29 mouse cellular contexts compared by ENCODE assay signal in the genomic region with DNA sequence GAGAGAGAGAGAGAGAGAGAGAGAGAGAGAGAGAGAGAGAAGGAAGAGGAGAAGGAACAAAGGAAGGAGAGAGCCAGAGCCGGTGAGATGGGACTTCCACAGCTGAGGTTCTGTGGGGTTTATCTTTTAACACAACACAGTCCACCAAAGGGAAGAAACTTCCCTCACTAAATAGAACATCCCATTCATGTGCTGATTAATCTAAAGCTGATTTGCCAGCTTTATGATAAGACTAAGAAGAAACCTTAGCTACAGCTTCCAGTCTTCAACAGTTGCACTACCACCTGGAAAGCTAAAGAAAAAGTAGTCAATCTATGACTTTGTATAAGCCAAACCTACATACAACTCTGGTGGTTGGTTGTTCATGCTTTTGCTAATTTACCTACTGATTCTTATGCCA. TPM values are rescaled to one million over a fixed set of nuclear protein-coding genes. Genes with fewer than 3 reads are reported as not detected.
"Had no signal": no experiment of that assay in that cellular context is flagged by ENCODE, and none has a peak within 500 bp of the region (broad histone marks: within the 10 kb centered on the region; RNA-seq: fewer than 3 reads in every experiment).

No protein-coding gene starts in this region.

- H3K9me3 ChIP-seq: embryonic facial prominence, embryonic 10.5 days; embryonic facial prominence, embryonic 12.5 days; embryonic facial prominence, embryonic 13.5 days; embryonic facial prominence, embryonic 15.5 days; forebrain, embryonic 10.5 days; forebrain, embryonic 12.5 days; forebrain, embryonic 13.5 days; forebrain, embryonic 15.5 days had no signal

- H3K27me3 ChIP-seq: embryonic facial prominence, embryonic 12.5 days; embryonic facial prominence, embryonic 13.5 days; embryonic facial prominence, embryonic 15.5 days; forebrain, embryonic 12.5 days; forebrain, embryonic 13.5 days; forebrain, embryonic 15.5 days had no signal

- H3K9ac ChIP-seq: embryonic facial prominence, embryonic 12.5 days; embryonic facial prominence, embryonic 13.5 days; embryonic facial prominence, embryonic 15.5 days; forebrain, embryonic 12.5 days; forebrain, embryonic 13.5 days; forebrain, embryonic 15.5 days; forebrain, postnatal 0 days had no signal

- H3K4me1 ChIP-seq: embryonic facial prominence, embryonic 10.5 days; forebrain, embryonic 10.5 days; forebrain, embryonic 13.5 days had no signal

- H3K27ac ChIP-seq: embryonic facial prominence, embryonic 10.5 days; embryonic facial prominence, embryonic 12.5 days; embryonic facial prominence, embryonic 13.5 days; embryonic facial prominence, embryonic 15.5 days; forebrain, embryonic 10.5 days; forebrain, embryonic 12.5 days; forebrain, embryonic 13.5 days; forebrain, embryonic 15.5 days; gastrocnemius, adult 2 months; heart, adult 2 months had no signal

- DNase-seq: cerebellum, adult 8-10 months; cerebellum, adult 9-10 months; cerebellum, adult 9-11 months; cerebellum, postnatal 10 days; cerebellum, postnatal 14 days; cerebellum, postnatal 25 days; cerebellum, postnatal 36 days; embryo, embryonic 11 days; forebrain, postnatal 0 days; gastrocnemius, adult 2 months; gastrocnemius, postnatal 10 days; gastrocnemius, postnatal 14 days; gastrocnemius, postnatal 25 days; gastrocnemius, postnatal 36 days; heart, adult 2 months had no signal

- H3K36me3 ChIP-seq: embryonic facial prominence, embryonic 12.5 days; forebrain, embryonic 15.5 days had no signal

- H3K4me2 ChIP-seq: embryonic facial prominence, embryonic 12.5 days; embryonic facial prominence, embryonic 13.5 days; embryonic facial prominence, embryonic 15.5 days; forebrain, embryonic 12.5 days; forebrain, embryonic 13.5 days; forebrain, embryonic 15.5 days had no signal

- ATAC-seq: forebrain, embryonic 13.5 days; forebrain, embryonic 14.5 days; forebrain, embryonic 15.5 days; forebrain, embryonic 16.5 days; forebrain, postnatal 0 days had no signal

- H3K4me3 ChIP-seq: embryonic facial prominence, embryonic 10.5 days; embryonic facial prominence, embryonic 12.5 days; embryonic facial prominence, embryonic 13.5 days; embryonic facial prominence, embryonic 15.5 days; erythroblast, embryonic 14.5 days; forebrain, embryonic 10.5 days; forebrain, embryonic 12.5 days; forebrain, embryonic 13.5 days; forebrain, embryonic 15.5 days; gastrocnemius, adult 2 months; heart, adult 2 months had no signal

RNA-seq across cellular contexts. Expression of gene Ephx3, which starts 58.8 kb away (rescaled TPM):
- total RNA-seq: common myeloid progenitor, adult 5-6 weeks; granulocyte monocyte progenitor cell, adult 5-6 weeks had no signal
- polyA plus RNA-seq: embryonic facial prominence, embryonic 11.5 days; erythroblast, embryonic 14.5 days; forebrain, embryonic 12.5 days; forebrain, embryonic 14.5 days; forebrain, embryonic 16.5 days had no signal
